ENCODE assay signal across 25 mouse cellular contexts in genomic region chr1:193732113-193732512, GRCm38 (mm10).
DNase-seq lines count a peak whose midpoint lies in the region; ATAC-seq and TF ChIP-seq lines count a peak whose summit lies in the region.
"Had no signal": no experiment of that assay in that cellular context is flagged by ENCODE, and none has a peak within 500 bp of the region (broad histone marks: within the 10 kb centered on the region; RNA-seq: fewer than 3 reads in every experiment).

No protein-coding gene starts in this region.

- peaks cover 42% of the 10 kb centered on the region for H3K4me1 ChIP-seq in hindbrain, embryonic 12.5 days
- peaks cover 43% of the 10 kb centered on the region for H3K4me1 ChIP-seq in hindbrain, embryonic 13.5 days (replicated peaks)
- peaks cover 3% of the 10 kb centered on the region for H3K4me1 ChIP-seq in ES-Bruce4 (ENCODE audit: control insufficient read depth, insufficient read depth, low read length)
- peaks cover 36% of the 10 kb centered on the region for H3K4me1 ChIP-seq in forebrain, embryonic 15.5 days
- H3K4me1 ChIP-seq: embryonic facial prominence, embryonic 13.5 days; limb, embryonic 15.5 days; megakaryocyte, embryonic 14.5 days; stomach, embryonic 15.5 days had no signal

- H3K9ac ChIP-seq in hindbrain, embryonic 12.5 days = no peak overlapping the region
- H3K9ac ChIP-seq in hindbrain, embryonic 13.5 days = no peak overlapping the region
- H3K9ac ChIP-seq in ES-Bruce4 (ENCODE audit: low read depth, poor library complexity, severe bottlenecking) = no peak overlapping the region
- H3K9ac ChIP-seq in forebrain, embryonic 15.5 days (replicated peaks) = no peak overlapping the region
- H3K9ac ChIP-seq: embryonic facial prominence, embryonic 13.5 days; limb, embryonic 15.5 days; liver, embryonic 14.5 days; lung, embryonic 14.5 days; stomach, embryonic 15.5 days had no signal

- no peak for TF ChIP-seq POLR2A in ES-Bruce4 (IDR thresholded peaks at IDR 0.05; ENCODE audit: insufficient read depth, low read length)

- TF ChIP-seq CTCF in ES-Bruce4 (IDR thresholded peaks at IDR 0.05; ENCODE audit: low read depth, low read length) = no peak

- H3K4me3 ChIP-seq in hindbrain, embryonic 12.5 days = no peak overlapping the region
- no peak overlapping the region for H3K4me3 ChIP-seq in hindbrain, embryonic 13.5 days
- H3K4me3 ChIP-seq in ES-Bruce4 (ENCODE audit: low read depth, low read length) = no peak overlapping the region
- no peak overlapping the region for H3K4me3 ChIP-seq in forebrain, embryonic 15.5 days
- H3K4me3 ChIP-seq: embryonic facial prominence, embryonic 13.5 days; heart, embryonic 10.5 days; left cerebral cortex, adult 2 months; limb, embryonic 15.5 days; megakaryocyte, embryonic 14.5 days; stomach, embryonic 15.5 days had no signal

- H3K9me3 ChIP-seq in hindbrain, embryonic 12.5 days (replicated peaks) = no peaks in the 10 kb centered on the region
- H3K9me3 ChIP-seq in hindbrain, embryonic 13.5 days = no peaks in the 10 kb centered on the region
- H3K9me3 ChIP-seq in ES-Bruce4 (replicated peaks; ENCODE audit: control insufficient read depth, insufficient read depth, low read length, poor library complexity, severe bottlenecking) = no peaks in the 10 kb centered on the region
- no peaks in the 10 kb centered on the region for H3K9me3 ChIP-seq in forebrain, embryonic 15.5 days
- H3K9me3 ChIP-seq: embryonic facial prominence, embryonic 13.5 days; heart, embryonic 10.5 days; limb, embryonic 15.5 days; megakaryocyte, embryonic 14.5 days; stomach, embryonic 15.5 days had no signal

- H3K27me3 ChIP-seq in hindbrain, embryonic 12.5 days = no peaks in the 10 kb centered on the region
- no peaks in the 10 kb centered on the region for H3K27me3 ChIP-seq in hindbrain, embryonic 13.5 days
- peaks cover 4% of the 10 kb centered on the region; the same call in 1 of the 2 replicates for H3K27me3 ChIP-seq in ES-Bruce4 (ENCODE audit: control insufficient read depth, insufficient read depth, low read length, poor library complexity, severe bottlenecking)
- H3K27me3 ChIP-seq in forebrain, embryonic 15.5 days = no peaks in the 10 kb centered on the region
- H3K27me3 ChIP-seq: embryonic facial prominence, embryonic 13.5 days; limb, embryonic 15.5 days; megakaryocyte, embryonic 14.5 days; stomach, embryonic 15.5 days had no signal

- TF ChIP-seq EP300 in ES-Bruce4 (IDR thresholded peaks at IDR 0.05; ENCODE audit: insufficient read depth, low read depth, low read length) = 0 out of 2 replicates have a peak, but pooled peaks have one; percentile 36

- H3K4me2 ChIP-seq in hindbrain, embryonic 12.5 days (replicated peaks) = no peak overlapping the region
- no peak overlapping the region for H3K4me2 ChIP-seq in hindbrain, embryonic 13.5 days
- no peak overlapping the region for H3K4me2 ChIP-seq in forebrain, embryonic 15.5 days (replicated peaks)
- H3K4me2 ChIP-seq: embryonic facial prominence, embryonic 13.5 days; limb, embryonic 15.5 days; lung, embryonic 14.5 days; stomach, embryonic 15.5 days had no signal

- H3K36me3 ChIP-seq in hindbrain, embryonic 12.5 days = no peaks in the 10 kb centered on the region
- no peaks in the 10 kb centered on the region for H3K36me3 ChIP-seq in hindbrain, embryonic 13.5 days
- no peaks in the 10 kb centered on the region for H3K36me3 ChIP-seq in ES-Bruce4 (ENCODE audit: control insufficient read depth, insufficient read depth, low read length, poor library complexity, severe bottlenecking)
- H3K36me3 ChIP-seq in forebrain, embryonic 15.5 days = no peaks in the 10 kb centered on the region
- H3K36me3 ChIP-seq: embryonic facial prominence, embryonic 13.5 days; heart, embryonic 10.5 days; limb, embryonic 15.5 days; stomach, embryonic 15.5 days had no signal

- H3K27ac ChIP-seq in hindbrain, embryonic 12.5 days = no peak overlapping the region
- no peak overlapping the region for H3K27ac ChIP-seq in hindbrain, embryonic 13.5 days
- H3K27ac ChIP-seq in ES-Bruce4 (ENCODE audit: insufficient read depth, low read length) = no peak overlapping the region
- H3K27ac ChIP-seq in forebrain, embryonic 15.5 days (replicated peaks) = 0 out of 2 replicates have a peak overlapping the region, but pooled peaks have one; percentile 7
- H3K27ac ChIP-seq: embryonic facial prominence, embryonic 13.5 days; heart, embryonic 10.5 days; left cerebral cortex, adult 2 months; limb, embryonic 15.5 days; liver, embryonic 14.5 days; stomach, embryonic 15.5 days had no signal

- 0 out of 2 replicates have a peak, but pooled peaks have one; percentile 29 for ATAC-seq in hindbrain, embryonic 12.5 days (ENCODE audit: low FRiP score)
- no peak for ATAC-seq in hindbrain, embryonic 13.5 days (ENCODE audit: low FRiP score)
- no peak for ATAC-seq in forebrain, embryonic 15.5 days (replicated peaks)
- ATAC-seq in megakaryocyte, adult 5-6 weeks (ENCODE audit: poor library complexity, severe bottlenecking) = no peak
- ATAC-seq: activated CD4-positive, CD25-positive, alpha-beta regulatory T cell, adult 4 months; inflammation-experienced regulatory T-cells, adult 6 months had no signal

- DNase-seq in ES-CJ7 (ENCODE audit: low read depth, low spot score) = peak; percentile 83
- DNase-seq in yolk sac, embryonic 10.5 days (ENCODE audit: low spot score) = no peak
- DNase-seq: adrenal gland, postnatal 10 days; cerebellum, adult 2 months; cerebellum, postnatal 25 days; heart, postnatal 4 days; kidney, adult 18-20 months; kidney, postnatal 4 days; left cerebral cortex, postnatal 4 days; lung, embryonic 14.5 days; thymus, postnatal 36 days had no signal

- 0% methylated on average over 1 of the region's 1 CpGs for WGBS in hindbrain, embryonic 12.5 days
- WGBS in hindbrain, embryonic 13.5 days = 0% methylated on average over 1 of the region's 1 CpGs
- WGBS in forebrain, embryonic 15.5 days = 0% methylated on average over 1 of the region's 1 CpGs
